Mouse (Mus musculus) midbrain, postnatal 0 days (tissue): Measurements from ENCODE around the gene Kirrel3. TPM values are rescaled to one million over a fixed set of nuclear protein-coding genes. Genes with fewer than 3 reads are reported as not detected.

ENCODE experiments used
- ATAC-seq: fragments of 200-750 bp; cut with Nextera tagmentation; 2 replicates; pipeline ENCODE4 v1.8.0; 2017; ENCODE audit warnings: moderate number of reproducible peaks, mild to moderate bottlenecking, moderate TSS enrichment, moderate library complexity; ENCODE audit not compliant: low FRiP score
- DNase-seq: peaks from one replicate; pipeline ENCODE4 v3.0.0-alpha.2; 2015; ENCODE audit warnings: low spot score
- H3K27ac ChIP-seq: fragments of 300-500 bp; sonication (generic); 2 replicates; pipeline ENCODE4 v1.5.1; 2014; ENCODE audit warnings: low read depth, mild to moderate bottlenecking, low read length, mixed read lengths
- H3K27me3 ChIP-seq: fragments of 300-500 bp; sonication (generic); 2 replicates; pipeline ENCODE4 v1.6.1; 2014; ENCODE audit warnings: low read length, control low read depth, mixed read lengths; ENCODE audit not compliant: insufficient read depth
- H3K36me3 ChIP-seq: fragments of 300-500 bp; sonication (generic); 2 replicates; pipeline ENCODE4 v1.6.1; 2014; ENCODE audit warnings: low read length, control low read depth, mixed read lengths; ENCODE audit not compliant: insufficient read depth
- H3K4me1 ChIP-seq: fragments of 300-500 bp; sonication (generic); 2 replicates; pipeline ENCODE4 v1.6.1; 2014; ENCODE audit warnings: mild to moderate bottlenecking, control low read depth, antibody characterized with exemption, low read length, mixed read lengths; ENCODE audit not compliant: insufficient read depth
- H3K4me2 ChIP-seq: fragments of 300-500 bp; sonication (generic); 2 replicates; pipeline ENCODE4 v1.6.1; 2014; ENCODE audit warnings: low read depth, mild to moderate bottlenecking, low read length, mixed read lengths; ENCODE audit not compliant: poor library complexity, severe bottlenecking
- H3K4me3 ChIP-seq: fragments of 300-500 bp; sonication (generic); 2 replicates; pipeline ENCODE4 v1.5.1; 2014; ENCODE audit warnings: low read depth, mild to moderate bottlenecking, low read length, moderate library complexity
- H3K9ac ChIP-seq: fragments of 300-500 bp; sonication (generic); replicated peaks from 2 replicates; pipeline ENCODE4 v1.6.1; 2014; ENCODE audit warnings: mild to moderate bottlenecking, low read length, moderate library complexity, mixed read lengths; ENCODE audit not compliant: poor library complexity, severe bottlenecking
- H3K9me3 ChIP-seq: fragments of 300-500 bp; sonication (generic); 2 replicates; pipeline ENCODE4 v1.6.1; 2016; ENCODE audit warnings: low read length, control low read depth
- CTCF ChIP-seq: IDR thresholded peaks from 2 replicates; pipeline ENCODE4 v1.5.1; 2016; ENCODE audit warnings: antibody characterized with exemption, mild to moderate bottlenecking
- WGBS: fragments of 180-500 bp; shearing (Covaris S2); extraction: QIAGEN DNeasy Blood & Tissue Kit; methylation state at CpG from one replicate; pipeline ENCODE4 v1.1.7; 2014; 5-methylcytosine and 5-hydroxymethylcytosine counted together
- polyA plus RNA-seq: library from polyadenylated mRNA; unstranded; fragments of >200 nt; fragmentation: Nextera tagmentation; extraction: Ambion mirVana; gene quantifications from 2 replicates; pipeline ENCODE4 v1.2.1, GENCODE M21; 2015
- total RNA-seq: library from RNA; depleted of rRNA; stranded (reverse); fragments of >200 nt; gene quantifications from 2 replicates; pipeline ENCODE4 v1.2.3, GENCODE M21; 2014

Gene Kirrel3
- total and polyA plus RNA-seq, 2 experiments from 2014 or later, result 47.2 to 56.3 TPM

GRCm38 (mm10) chr9:34518861-34519260 is 33.2 kb downstream of the Kirrel3 start:
- H3K27me3 ChIP-seq, result no peaks in the 10 kb centered on the region
- 90% methylated on average over 6 of the region's 6 CpGs for WGBS
- no peak overlapping the region for H3K4me3 ChIP-seq
- no peaks in the 10 kb centered on the region for H3K4me1 ChIP-seq
- no peaks in the 10 kb centered on the region for H3K36me3 ChIP-seq
- H3K9ac ChIP-seq, result no peak overlapping the region
- DNase-seq, result no peak
- no peaks in the 10 kb centered on the region for H3K9me3 ChIP-seq
- ATAC-seq, result no peak
- no peak overlapping the region for H3K27ac ChIP-seq
- H3K4me2 ChIP-seq, result no peak overlapping the region
- TF ChIP-seq CTCF, result no peak

- no peaks in the 10 kb centered on the region for H3K27me3 ChIP-seq
- H3K4me3 ChIP-seq, result no peak overlapping the region
- DNase-seq (no peak), ATAC-seq (no peak)
- no peak overlapping the region for H3K4me2 ChIP-seq
- H3K9me3 ChIP-seq, result no peaks in the 10 kb centered on the region
- H3K36me3 ChIP-seq, result no peaks in the 10 kb centered on the region
- H3K4me1 ChIP-seq, result no peaks in the 10 kb centered on the region
- no peak overlapping the region for H3K9ac ChIP-seq
- 87% methylated on average over 20 of the region's 20 CpGs for WGBS
- TF ChIP-seq CTCF, result no peak
- H3K27ac ChIP-seq, result no peak overlapping the region
Measured at GRCm38 (mm10) chr9:34520234-34520950, 34.7 kb downstream of the Kirrel3 start.

DNA sequence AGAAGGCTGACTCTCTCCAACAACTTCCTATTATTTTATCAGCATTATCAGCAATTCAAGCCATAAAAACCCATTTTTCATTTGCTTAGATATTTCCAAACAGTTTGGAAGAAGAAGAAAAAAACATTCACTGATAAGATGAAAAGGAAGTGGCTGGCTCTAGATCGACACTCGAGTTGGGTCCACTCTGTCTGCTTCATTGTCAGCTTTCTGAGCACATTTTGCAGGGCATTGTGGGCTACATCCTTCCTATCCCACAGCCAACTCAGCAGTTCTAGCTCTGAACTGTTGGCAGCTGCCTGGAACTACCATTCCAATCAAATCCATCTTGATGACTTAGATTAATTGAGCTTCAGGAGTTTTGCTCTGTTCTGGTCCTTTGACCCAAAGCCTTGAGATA is 40.0 kb downstream of the Kirrel3 start:
- no peak overlapping the region for H3K27ac ChIP-seq
- TF ChIP-seq CTCF, result no peak
- WGBS, result 46% methylated on average over 2 of the region's 2 CpGs
- no peaks in the 10 kb centered on the region for H3K9me3 ChIP-seq
- ATAC-seq (no peak), DNase-seq (peak; percentile 41)
- no peaks in the 10 kb centered on the region for H3K4me1 ChIP-seq
- H3K36me3 ChIP-seq, result no peaks in the 10 kb centered on the region
- H3K9ac ChIP-seq, result no peak overlapping the region
- no peak overlapping the region for H3K4me3 ChIP-seq
- no peak overlapping the region for H3K4me2 ChIP-seq
- H3K27me3 ChIP-seq, result no peaks in the 10 kb centered on the region

DNA sequence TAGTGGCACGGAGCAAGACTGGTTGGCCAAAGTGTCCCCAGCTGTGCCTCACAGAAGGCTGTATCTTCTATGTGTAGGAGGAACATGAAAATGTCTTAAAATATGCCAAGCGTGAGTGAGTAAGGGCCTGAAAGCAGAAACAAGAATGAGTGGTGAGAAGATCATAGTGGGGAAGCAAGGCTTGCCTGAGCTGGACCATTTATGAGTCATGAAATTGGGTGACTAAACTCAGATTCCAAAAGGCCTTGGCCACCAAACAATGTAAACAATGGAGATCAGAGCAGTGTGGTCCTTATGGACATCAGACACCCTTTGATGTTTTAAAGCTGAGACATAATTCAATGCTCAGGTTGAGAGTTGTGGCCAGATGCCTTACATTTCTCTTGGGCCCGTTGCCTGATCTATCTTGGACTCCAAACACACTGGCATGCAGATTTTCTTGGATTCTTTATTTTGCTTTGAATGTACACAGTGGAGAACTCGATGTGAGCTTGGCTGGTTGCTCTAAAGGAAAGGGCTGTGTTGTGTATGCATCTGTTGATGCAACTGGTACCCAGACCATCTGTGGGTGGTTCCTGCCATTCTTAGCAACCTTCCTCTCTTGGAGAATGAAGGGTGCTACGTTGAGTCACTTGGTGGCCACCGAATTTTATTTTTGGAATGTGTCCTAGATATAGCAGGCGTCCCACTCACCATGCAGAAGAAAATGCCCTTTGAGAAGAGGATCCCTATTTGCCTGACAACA is 53.1 kb downstream of the Kirrel3 start:
- no peak for DNase-seq
- H3K4me3 ChIP-seq, result no peak overlapping the region

DNA sequence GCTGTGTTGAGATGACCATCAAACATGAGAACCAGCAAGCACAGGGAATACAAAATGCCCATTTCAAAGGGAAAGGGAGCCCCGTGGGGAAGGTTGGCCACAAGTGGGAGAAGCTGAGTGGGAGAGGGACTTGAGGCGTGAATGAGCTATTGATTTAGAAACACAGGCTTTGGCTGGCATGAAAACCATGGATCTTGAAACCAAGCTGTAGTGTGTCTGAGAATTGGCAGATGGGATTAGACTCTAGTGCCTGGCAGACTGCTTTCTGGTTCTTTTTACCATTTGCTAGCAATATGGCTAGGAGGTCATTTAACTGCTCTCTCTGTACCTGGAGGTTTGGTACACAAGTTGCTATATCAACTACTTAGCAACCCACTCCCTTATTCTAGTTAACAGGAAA is 56.2 kb downstream of the Kirrel3 start:
- Histone ChIP-seq H3K27ac (no peak overlapping the region), H3K4me3 (no peak overlapping the region), H3K9me3 (no peaks in the 10 kb centered on the region), H3K4me2 (no peak overlapping the region), H3K9ac (no peak overlapping the region), H3K27me3 (no peaks in the 10 kb centered on the region), H3K36me3 (no peaks in the 10 kb centered on the region), H3K4me1 (no peaks in the 10 kb centered on the region)
- DNase-seq, result peak; percentile 51
- WGBS, result 70% methylated on average over 2 of the region's 2 CpGs
- TF ChIP-seq CTCF, result peak; percentile 23
- ATAC-seq, result no peak

More for the DNA sequence above, 53.1 kb downstream of the Kirrel3 start:
- Histone ChIP-seq H3K4me1 (no peaks in the 10 kb centered on the region), H3K27me3 (no peaks in the 10 kb centered on the region), H3K36me3 (no peaks in the 10 kb centered on the region), H3K9ac (no peak overlapping the region), H3K4me2 (no peak overlapping the region), H3K27ac (no peak overlapping the region), H3K9me3 (no peaks in the 10 kb centered on the region)
- TF ChIP-seq CTCF, result no peak
- WGBS, result 73% methylated on average over 7 of the region's 7 CpGs
- ATAC-seq, result no peak

DNA sequence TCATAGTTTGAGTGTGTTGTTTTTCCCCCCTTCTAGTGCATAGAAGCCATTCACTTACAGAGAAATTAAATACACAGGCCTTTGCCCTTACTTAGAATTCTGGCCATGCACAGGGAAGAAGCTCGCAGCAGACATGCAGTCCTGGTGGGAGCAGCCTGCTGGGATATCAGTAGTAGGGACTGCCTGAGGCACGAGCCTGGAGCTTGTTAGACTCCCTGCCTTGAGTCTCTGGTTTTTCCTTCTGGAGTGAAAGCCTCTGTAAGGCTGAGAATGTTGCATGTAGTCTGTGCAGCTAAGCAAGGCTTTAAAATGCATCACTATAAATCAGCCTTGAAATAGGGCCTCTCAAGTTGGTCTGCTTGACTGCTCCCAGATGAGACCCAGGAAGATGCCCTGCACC is 70.0 kb downstream of the Kirrel3 start:
- ATAC-seq, result no peak; the same call in 1 of the 2 replicates
- Histone ChIP-seq H3K9ac (no peak overlapping the region), H3K27me3 (no peaks in the 10 kb centered on the region), H3K4me2 (no peak overlapping the region), H3K4me1 (peaks cover 42% of the 10 kb centered on the region), H3K9me3 (no peaks in the 10 kb centered on the region), H3K27ac (0 out of 2 replicates have a peak overlapping the region, but pooled peaks have one; percentile 55), H3K36me3 (no peaks in the 10 kb centered on the region), H3K4me3 (no peak overlapping the region)
- WGBS, result 9% methylated on average over 2 of the region's 2 CpGs
- no peak for TF ChIP-seq CTCF
- no peak for DNase-seq
